Mouse (Mus musculus) gastrocnemius, adult 2 months (tissue): ENCODE results near the gene Fth1. TPM values are rescaled to one million over a fixed set of nuclear protein-coding genes. Genes with fewer than 3 reads are reported as not detected.
"Not testable (repeated sequence)": the region's sequence is repeated elsewhere in the genome, so short reads cannot be mapped to it uniquely, and the experiment has no call there.

Experiments used
- DNase-seq: peaks from one replicate; pipeline ENCODE4 v3.0.0; 2022
- H3K27ac ChIP-seq: fragments of 200-600 bp; 2 replicates; pipeline ENCODE4 v1.8.1; 2022; ENCODE audit warnings: mild to moderate bottlenecking
- H3K4me3 ChIP-seq: fragments of 200-600 bp; 2 replicates; pipeline ENCODE4 v1.8.1; 2022; ENCODE audit warnings: mild to moderate bottlenecking, moderate library complexity
- CTCF ChIP-seq: fragments of 200-600 bp; IDR thresholded peaks from 2 replicates; pipeline ENCODE4 v1.8.1; 2022; ENCODE audit warnings: antibody characterized with exemption, mild to moderate bottlenecking, moderate library complexity
- intact Hi-C: fragments of 180-260 bp; cut with DNase I; formaldehyde crosslinking; loops from one replicate; pipeline ENCODE4 v1.15.1; 2025
- long read RNA-seq, 2 experiments: library from polyadenylated mRNA; stranded (forward); transcript quantifications; one replicate each; pipeline ENCODE4 v2.0.0; 2021
- total RNA-seq, 2 experiments: library from RNA; stranded (reverse); gene quantifications; 2 replicates each; pipeline ENCODE4 v1.2.3; 2021

Fth1 gene
- total RNA-seq = 1,000 to 10,000 TPM; 2,168 to 2,432 TPM
- long read RNA-seq, experiment 1, transcript Fth1-201 (4 exons, 929 nt) = major isoform, 2,248 of 2,283 reads
- long read RNA-seq, experiment 1, transcript Fth1-208 (3 exons, 2,062 nt) = minor isoform, 5 of 2,283 reads
- long read RNA-seq, experiment 1, partial matches to known transcripts = 14 of 2,283 reads
- long read RNA-seq, experiment 1, other reads (novel, unspliced or antisense) = 15 of 2,283 reads
- long read RNA-seq, experiment 2, transcript Fth1-201 (4 exons, 929 nt) = major isoform, 3,405 of 3,456 reads
- long read RNA-seq, experiment 2, partial matches to known transcripts = 24 of 3,456 reads
- long read RNA-seq, experiment 2, other reads (novel, unspliced or antisense) = 26 of 3,456 reads

GRCm38 (mm10) chr19:9980258-9980657 is at the start of gene Fth1:
Gene Fth1 (plus strand): TSS chr19:9980598.
- Histone ChIP-seq H3K27ac (peak within 1 kb of the TSS; percentile 99), H3K4me3 (peak within 1 kb of the TSS; percentile 100; the same call in 1 of the 2 replicates)
- TF ChIP-seq CTCF = no peak
- intact Hi-C loops = loop anchor here (5.0 kb wide), 1 partner anchor 33 kb away; no protein-coding TSS in a partner anchor
- no peak for DNase-seq

- H3K27ac ChIP-seq, H3K4me3 ChIP-seq, DNase-seq, intact Hi-C loops: not testable (repeated sequence)
Observed at GRCm38 (mm10) chr19:9931167-9931607, 49.2 kb upstream of the Fth1 start.

GRCm38 (mm10) chr19:9933908-9934307 is 46.5 kb upstream of the Fth1 start:
- intact Hi-C loops = no loop called here
- DNase-seq = no peak
- H3K4me3 ChIP-seq = no peak overlapping the region
- no peak overlapping the region for H3K27ac ChIP-seq
- TF ChIP-seq CTCF = no peak

- DNase-seq = no peak
- no peak for TF ChIP-seq CTCF
- no peak overlapping the region for H3K4me3 ChIP-seq
- peak overlapping the region; percentile 24; the same call in 1 of the 2 replicates for H3K27ac ChIP-seq
- intact Hi-C loops = no loop called here
Observed at GRCm38 (mm10) chr19:9936579-9936978, 43.8 kb upstream of the Fth1 start.

- no peak overlapping the region for H3K27ac ChIP-seq
Observed at GRCm38 (mm10) chr19:9937428-9937827, 43.0 kb upstream of the Fth1 start.

GRCm38 (mm10) chr19:9938156-9938823 is 42.1 kb upstream of the Fth1 start:
- intact Hi-C loops = no loop called here
- DNase-seq = no peak
- Histone ChIP-seq H3K4me3 (peak overlapping the region; percentile 39), H3K27ac (peak overlapping the region; percentile 28)
- TF ChIP-seq CTCF = no peak

More at GRCm38 (mm10) chr19:9937428-9937827, 43.0 kb upstream of the Fth1 start:
- intact Hi-C loops = no loop called here
- H3K4me3 ChIP-seq = no peak overlapping the region
- no peak for DNase-seq
- no peak for TF ChIP-seq CTCF

- no peak for TF ChIP-seq CTCF
- H3K27ac ChIP-seq = peak overlapping the region; percentile 28; the same call in 1 of the 2 replicates
- intact Hi-C loops = no loop called here
- DNase-seq = no peak
- H3K4me3 ChIP-seq = peak overlapping the region; percentile 39
Observed at GRCm38 (mm10) chr19:9938824-9939303, 41.5 kb upstream of the Fth1 start.

GRCm38 (mm10) chr19:9939841-9940240 is 40.6 kb upstream of the Fth1 start:
- intact Hi-C loops = no loop called here
- TF ChIP-seq CTCF = no peak
- Histone ChIP-seq H3K4me3 (no peak overlapping the region), H3K27ac (no peak overlapping the region)
- no peak for DNase-seq

GRCm38 (mm10) chr19:9940903-9941302 is 39.5 kb upstream of the Fth1 start:
- Histone ChIP-seq H3K4me3 (no peak overlapping the region), H3K27ac (no peak overlapping the region)
- TF ChIP-seq CTCF = no peak
- no peak for DNase-seq
- intact Hi-C loops = no loop called here

- no peak overlapping the region for H3K4me3 ChIP-seq
- intact Hi-C loops = no loop called here
- DNase-seq = no peak
- no peak for TF ChIP-seq CTCF
- no peak overlapping the region for H3K27ac ChIP-seq
Observed at GRCm38 (mm10) chr19:9941809-9942208, 38.6 kb upstream of the Fth1 start.

GRCm38 (mm10) chr19:9942539-9943533 is 37.6 kb upstream of the Fth1 start:
- Histone ChIP-seq H3K4me3 (no peak overlapping the region), H3K27ac (peak overlapping the region; percentile 59)
- DNase-seq = no peak
- TF ChIP-seq CTCF = no peak
- intact Hi-C loops = no loop called here

GRCm38 (mm10) chr19:9945800-9946564 is 34.4 kb upstream of the Fth1 start:
- peak; percentile 52 for DNase-seq
- intact Hi-C loops = loop anchor here (5.0 kb wide), 1 partner anchor 36 kb away; the partner anchor contains the start of gene Fth1
- H3K27ac ChIP-seq = peak overlapping the region; percentile 63
- no peak overlapping the region for H3K4me3 ChIP-seq
- no peak for TF ChIP-seq CTCF
